Mouse (Mus musculus): ENCODE results near the gene Cd300a. TPM values are rescaled to one million over a fixed set of nuclear protein-coding genes. Genes with fewer than 3 reads are reported as not detected.

Cd300a gene
- polyA plus RNA-seq, 1 experiment from 2014 or later = 0.84 TPM

- Histone ChIP-seq H3K9ac (ENCODE audit: low read depth, low read length) (no peak overlapping the region), H3K4me3 (ENCODE audit: low read depth, low read length) (no peak overlapping the region), H3K4me1 (ENCODE audit: control insufficient read depth, insufficient read depth, low read length) (peaks cover 19% of the 10 kb centered on the region), H3K27ac (ENCODE audit: low read depth, low read length) (no peak overlapping the region), H3K27me3 (ENCODE audit: control insufficient read depth, insufficient read depth, low read length) (no peaks in the 10 kb centered on the region), H3K4me2 (no peak overlapping the region), H3K9me3 (replicated peaks; ENCODE audit: control insufficient read depth, low read length) (no peaks in the 10 kb centered on the region), H3K36me3 (ENCODE audit: control insufficient read depth, insufficient read depth, low read length) (0 out of 2 replicates have a peak, but pooled peaks cover 3% of the 10 kb centered on the region)
- ATAC-seq (replicated peaks; ENCODE audit: insufficient number of reproducible peaks, low FRiP score, low TSS enrichment) = no peak
- WGBS (ENCODE audit: insufficient replicate concordance) = 82% methylated on average over 3 of the region's 3 CpGs
Observed at GRCm38 (mm10) chr11:114862687-114863086, 27.2 kb upstream of the Cd300a start.

DNA sequence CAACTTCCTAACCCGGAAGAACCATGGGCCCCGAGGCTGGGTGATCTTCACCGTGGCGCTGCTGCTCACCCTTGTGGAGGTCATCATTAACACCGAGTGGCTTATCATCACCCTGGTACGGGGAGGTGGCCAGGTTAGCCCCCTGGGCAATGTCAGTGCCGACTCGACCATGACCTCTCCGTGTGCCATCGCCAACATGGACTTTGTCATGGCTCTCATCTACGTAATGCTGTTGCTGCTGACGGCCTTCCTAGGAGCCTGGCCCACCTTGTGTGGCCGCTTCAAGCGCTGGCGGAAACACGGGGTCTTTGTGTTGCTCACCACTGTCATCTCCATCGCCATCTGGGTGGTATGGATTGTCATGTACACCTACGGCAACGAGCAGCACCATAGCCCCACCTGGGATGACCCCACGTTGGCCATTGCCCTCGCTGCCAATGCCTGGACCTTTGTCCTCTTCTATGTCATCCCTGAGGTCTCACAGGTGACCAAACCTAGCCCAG lies 25.9 kb upstream of the Cd300a start:
- 0 out of 2 replicates have a peak, but pooled peaks cover 3% of the 10 kb centered on the region for H3K36me3 ChIP-seq (ENCODE audit: control insufficient read depth, insufficient read depth, low read length)
- no peak overlapping the region for H3K4me2 ChIP-seq
- no peaks in the 10 kb centered on the region for H3K9me3 ChIP-seq (replicated peaks; ENCODE audit: control insufficient read depth, low read length)
- no peak overlapping the region for H3K9ac ChIP-seq (ENCODE audit: low read depth, low read length)
- ATAC-seq (replicated peaks; ENCODE audit: insufficient number of reproducible peaks, low FRiP score, low TSS enrichment) = no peak
- no peak overlapping the region for H3K27ac ChIP-seq (ENCODE audit: low read depth, low read length)
- no peaks in the 10 kb centered on the region for H3K27me3 ChIP-seq (ENCODE audit: control insufficient read depth, insufficient read depth, low read length)
- no peak overlapping the region for H3K4me3 ChIP-seq (ENCODE audit: low read depth, low read length)
- 90% methylated on average over 21 of the region's 21 CpGs for WGBS (ENCODE audit: insufficient replicate concordance)
- peaks cover 23% of the 10 kb centered on the region for H3K4me1 ChIP-seq (ENCODE audit: control insufficient read depth, insufficient read depth, low read length)

GRCm38 (mm10) chr11:114865999-114866398 lies 23.8 kb upstream of the Cd300a start:
- WGBS (ENCODE audit: insufficient replicate concordance) = 71% methylated on average over 5 of the region's 5 CpGs

DNA sequence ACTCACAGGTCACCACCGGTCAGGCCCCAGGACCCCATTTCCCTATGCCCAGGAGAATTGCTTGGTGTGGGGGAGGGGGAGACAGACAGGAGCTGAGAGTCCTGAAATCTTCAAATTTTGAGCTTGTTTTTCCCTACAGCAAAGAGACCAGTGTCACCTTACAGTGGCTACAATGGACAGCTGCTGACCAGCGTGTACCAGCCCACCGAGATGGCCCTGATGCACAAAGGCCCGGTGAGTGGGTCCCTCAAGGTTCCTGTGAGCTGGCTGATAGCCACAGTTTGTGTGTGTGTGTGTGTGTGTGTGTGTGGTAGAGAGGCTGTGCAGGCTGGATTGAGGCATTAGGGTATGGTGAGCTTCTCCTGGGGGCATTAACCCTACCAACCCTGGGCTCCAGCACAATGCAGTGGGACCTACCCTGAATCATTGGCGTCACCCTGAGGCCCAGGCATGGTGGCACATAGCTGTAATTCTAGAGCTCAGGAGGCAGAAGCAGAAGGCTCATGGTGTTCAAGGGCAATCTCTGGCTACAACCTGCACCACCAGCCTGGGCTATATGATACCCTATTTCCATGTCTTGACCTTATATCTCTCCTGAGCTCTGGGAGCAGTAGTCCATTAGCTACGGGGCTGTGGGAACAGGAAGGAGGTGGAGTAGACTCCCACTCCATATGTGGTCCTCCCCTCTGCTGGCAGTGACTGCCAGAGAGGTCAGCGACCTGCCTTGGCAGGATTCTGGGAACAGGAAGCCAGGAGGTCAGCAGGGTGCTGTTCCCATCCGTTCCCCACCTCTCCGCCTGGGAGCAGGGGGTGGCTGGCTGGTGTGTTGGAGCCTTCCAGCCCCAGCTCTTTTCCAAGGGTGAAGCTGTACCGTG lies 23.1 kb upstream of the Cd300a start:
- Histone ChIP-seq H3K27me3 (ENCODE audit: control insufficient read depth, insufficient read depth, low read length) (no peaks in the 10 kb centered on the region), H3K4me2 (no peak overlapping the region), H3K4me1 (ENCODE audit: control insufficient read depth, insufficient read depth, low read length) (peaks cover 23% of the 10 kb centered on the region), H3K36me3 (ENCODE audit: control insufficient read depth, insufficient read depth, low read length) (peaks cover 11% of the 10 kb centered on the region; the same call in 1 of the 2 replicates), H3K9ac (ENCODE audit: low read depth, low read length) (no peak overlapping the region), H3K27ac (ENCODE audit: low read depth, low read length) (peak overlapping the region; percentile 42), H3K4me3 (ENCODE audit: low read depth, low read length) (no peak overlapping the region), H3K9me3 (replicated peaks; ENCODE audit: control insufficient read depth, low read length) (no peaks in the 10 kb centered on the region)
- peak; percentile 70 for ATAC-seq (replicated peaks; ENCODE audit: insufficient number of reproducible peaks, low FRiP score, low TSS enrichment)
- 36% methylated on average over 10 of the region's 10 CpGs for WGBS (ENCODE audit: insufficient replicate concordance)

More at GRCm38 (mm10) chr11:114865999-114866398, 23.8 kb upstream of the Cd300a start:
- no peak overlapping the region for H3K4me3 ChIP-seq (ENCODE audit: low read depth, low read length)
- peaks cover 11% of the 10 kb centered on the region; the same call in 1 of the 2 replicates for H3K36me3 ChIP-seq (ENCODE audit: control insufficient read depth, insufficient read depth, low read length)
- ATAC-seq (replicated peaks; ENCODE audit: insufficient number of reproducible peaks, low FRiP score, low TSS enrichment) = no peak
- H3K27me3 ChIP-seq (ENCODE audit: control insufficient read depth, insufficient read depth, low read length) = no peaks in the 10 kb centered on the region
- 0 out of 2 replicates have a peak overlapping the region, but pooled peaks have one; percentile 6 for H3K4me2 ChIP-seq
- no peaks in the 10 kb centered on the region for H3K9me3 ChIP-seq (replicated peaks; ENCODE audit: control insufficient read depth, low read length)
- H3K9ac ChIP-seq (ENCODE audit: low read depth, low read length) = no peak overlapping the region
- peak overlapping the region; percentile 42 for H3K27ac ChIP-seq (ENCODE audit: low read depth, low read length)
- H3K4me1 ChIP-seq (ENCODE audit: control insufficient read depth, insufficient read depth, low read length) = peaks cover 23% of the 10 kb centered on the region

- Histone ChIP-seq H3K36me3 (ENCODE audit: control insufficient read depth, insufficient read depth, low read length) (peaks cover 11% of the 10 kb centered on the region; the same call in 1 of the 2 replicates), H3K9me3 (replicated peaks; ENCODE audit: control insufficient read depth, low read length) (no peaks in the 10 kb centered on the region), H3K27ac (ENCODE audit: low read depth, low read length) (peak overlapping the region; percentile 16), H3K4me2 (no peak overlapping the region), H3K4me3 (ENCODE audit: low read depth, low read length) (no peak overlapping the region), H3K4me1 (ENCODE audit: control insufficient read depth, insufficient read depth, low read length) (peaks cover 23% of the 10 kb centered on the region), H3K27me3 (ENCODE audit: control insufficient read depth, insufficient read depth, low read length) (no peaks in the 10 kb centered on the region), H3K9ac (ENCODE audit: low read depth, low read length) (no peak overlapping the region)
- no peak for ATAC-seq (replicated peaks; ENCODE audit: insufficient number of reproducible peaks, low FRiP score, low TSS enrichment)
- WGBS (ENCODE audit: insufficient replicate concordance) = 39% methylated on average over 11 of the region's 11 CpGs
Observed at GRCm38 (mm10) chr11:114867361-114868235, 22.2 kb upstream of the Cd300a start.

GRCm38 (mm10) chr11:114868280-114868679 lies 21.6 kb upstream of the Cd300a start:
- H3K4me2 ChIP-seq = no peak overlapping the region
- no peak for ATAC-seq (replicated peaks; ENCODE audit: insufficient number of reproducible peaks, low FRiP score, low TSS enrichment)
- no peak overlapping the region for H3K27ac ChIP-seq (ENCODE audit: low read depth, low read length)
- 82% methylated on average over 12 of the region's 12 CpGs for WGBS (ENCODE audit: insufficient replicate concordance)
- peaks cover 29% of the 10 kb centered on the region for H3K4me1 ChIP-seq (ENCODE audit: control insufficient read depth, insufficient read depth, low read length)
- no peaks in the 10 kb centered on the region for H3K27me3 ChIP-seq (ENCODE audit: control insufficient read depth, insufficient read depth, low read length)
- H3K9ac ChIP-seq (ENCODE audit: low read depth, low read length) = no peak overlapping the region
- H3K9me3 ChIP-seq (replicated peaks; ENCODE audit: control insufficient read depth, low read length) = no peaks in the 10 kb centered on the region
- H3K36me3 ChIP-seq (ENCODE audit: control insufficient read depth, insufficient read depth, low read length) = peaks cover 11% of the 10 kb centered on the region; the same call in 1 of the 2 replicates
- no peak overlapping the region for H3K4me3 ChIP-seq (ENCODE audit: low read depth, low read length)

- H3K36me3 ChIP-seq (ENCODE audit: control insufficient read depth, insufficient read depth, low read length) = peaks cover 7% of the 10 kb centered on the region; the same call in 1 of the 2 replicates
- H3K4me1 ChIP-seq (ENCODE audit: control insufficient read depth, insufficient read depth, low read length) = peaks cover 34% of the 10 kb centered on the region
- no peak overlapping the region for H3K4me3 ChIP-seq (ENCODE audit: low read depth, low read length)
- ATAC-seq (replicated peaks; ENCODE audit: insufficient number of reproducible peaks, low FRiP score, low TSS enrichment) = no peak
- H3K27me3 ChIP-seq (ENCODE audit: control insufficient read depth, insufficient read depth, low read length) = no peaks in the 10 kb centered on the region
- H3K4me2 ChIP-seq = no peak overlapping the region
- no peaks in the 10 kb centered on the region for H3K9me3 ChIP-seq (replicated peaks; ENCODE audit: control insufficient read depth, low read length)
- 85% methylated on average over 1 of the region's 1 CpGs for WGBS (ENCODE audit: insufficient replicate concordance)
- no peak overlapping the region for H3K27ac ChIP-seq (ENCODE audit: low read depth, low read length)
- H3K9ac ChIP-seq (ENCODE audit: low read depth, low read length) = no peak overlapping the region
Observed at GRCm38 (mm10) chr11:114869787-114870186, 20.1 kb upstream of the Cd300a start.

GRCm38 (mm10) chr11:114871540-114871939 lies 18.3 kb upstream of the Cd300a start:
- Histone ChIP-seq H3K9ac (ENCODE audit: low read depth, low read length) (no peak overlapping the region), H3K27ac (ENCODE audit: low read depth, low read length) (no peak overlapping the region), H3K27me3 (ENCODE audit: control insufficient read depth, insufficient read depth, low read length) (no peaks in the 10 kb centered on the region), H3K4me2 (no peak overlapping the region), H3K4me3 (ENCODE audit: low read depth, low read length) (no peak overlapping the region), H3K4me1 (ENCODE audit: control insufficient read depth, insufficient read depth, low read length) (peaks cover 37% of the 10 kb centered on the region), H3K9me3 (replicated peaks; ENCODE audit: control insufficient read depth, low read length) (no peaks in the 10 kb centered on the region), H3K36me3 (ENCODE audit: control insufficient read depth, insufficient read depth, low read length) (peaks cover 7% of the 10 kb centered on the region; the same call in 1 of the 2 replicates)
- 87% methylated on average over 2 of the region's 2 CpGs for WGBS (ENCODE audit: insufficient replicate concordance)
- no peak for ATAC-seq (replicated peaks; ENCODE audit: insufficient number of reproducible peaks, low FRiP score, low TSS enrichment)

Measured in heart, embryonic 11.5 days (tissue).